17 mouse cellular contexts compared by ENCODE assay signal in the genomic region with DNA sequence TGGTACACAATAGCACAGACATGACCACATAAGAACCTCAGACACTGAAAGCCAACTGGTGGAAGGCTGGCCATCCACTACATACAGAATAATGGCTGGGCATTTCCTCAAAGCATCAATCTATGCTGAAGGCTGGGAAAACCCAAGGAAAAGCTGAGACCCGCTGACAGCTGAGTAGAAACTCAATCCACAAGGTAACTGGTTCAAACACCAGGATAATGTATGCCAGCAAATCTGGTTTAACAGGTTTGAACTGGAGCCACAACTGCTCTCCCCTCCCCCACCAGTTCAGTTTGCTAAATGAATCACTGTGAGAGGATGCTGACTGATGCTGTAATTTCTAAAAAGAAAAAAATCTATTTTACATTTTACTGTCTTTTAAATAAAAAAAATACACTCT.
DNase-seq lines count a peak whose midpoint lies in the region; ATAC-seq and TF ChIP-seq lines count a peak whose summit lies in the region.
"Had no signal": no experiment of that assay in that cellular context is flagged by ENCODE, and none has a peak within 500 bp of the region (broad histone marks: within the 10 kb centered on the region; RNA-seq: fewer than 3 reads in every experiment).

No protein-coding gene starts in this region.

- TF ChIP-seq EP300 in lung, postnatal 0 days (IDR thresholded peaks at IDR 0.05), result no peak

- WGBS in lung, postnatal 0 days, result 40% methylated on average over 1 of the region's 1 CpGs
- 61% methylated on average over 1 of the region's 1 CpGs for WGBS in lung, adult 2 months
- 41% methylated on average over 1 of the region's 1 CpGs for WGBS in stomach, embryonic 14.5 days
- WGBS in neural tube, embryonic 15.5 days, result 73% methylated on average over 1 of the region's 1 CpGs

- ATAC-seq in lung, postnatal 0 days, result no peak
- no peak; the same call in 1 of the 2 replicates for ATAC-seq in stomach, embryonic 14.5 days (ENCODE audit: insufficient number of reproducible peaks, insufficient read depth, low FRiP score, low read depth)
- no peak for ATAC-seq in neural tube, embryonic 15.5 days (ENCODE audit: low FRiP score)
- ATAC-seq: intestine, embryonic 16.5 days had no signal

- peak; percentile 29 for DNase-seq in lung, postnatal 0 days (ENCODE audit: low spot score)
- DNase-seq in lung, adult 2 months, result no peak
- peak; percentile 76 for DNase-seq in NIH3T3 (ENCODE audit: low read depth)
- peak; percentile 26 for DNase-seq in embryo, embryonic 11 days
- no peak for DNase-seq in right cerebral cortex, adult 2 months (ENCODE audit: low spot score in 2 of 2)
- no peak for DNase-seq in adrenal gland, postnatal 25 days
- DNase-seq: adrenal gland, postnatal 14 days; cerebellum, postnatal 36 days; gastrocnemius, postnatal 25 days; spleen, adult 18-20 months; thymus, adult 18-20 months had no signal

- no peaks in the 10 kb centered on the region for H3K9me3 ChIP-seq in lung, postnatal 0 days (ENCODE audit: low read length)
- H3K9me3 ChIP-seq in stomach, embryonic 14.5 days (ENCODE audit: control insufficient read depth, low read depth, low read length), result no peaks in the 10 kb centered on the region
- H3K9me3 ChIP-seq in neural tube, embryonic 15.5 days (replicated peaks), result no peaks in the 10 kb centered on the region
- H3K9me3 ChIP-seq: hindbrain, embryonic 13.5 days; neural tube, embryonic 13.5 days had no signal

- H3K27me3 ChIP-seq in lung, postnatal 0 days (replicated peaks; ENCODE audit: insufficient read depth, low read length), result no peaks in the 10 kb centered on the region
- H3K27me3 ChIP-seq in stomach, embryonic 14.5 days (ENCODE audit: control insufficient read depth, insufficient read depth, low read length), result no peaks in the 10 kb centered on the region
- H3K27me3 ChIP-seq in neural tube, embryonic 15.5 days (replicated peaks), result no peaks in the 10 kb centered on the region
- H3K27me3 ChIP-seq: hindbrain, embryonic 13.5 days; neural tube, embryonic 13.5 days had no signal

- TF ChIP-seq POLR2A in lung, adult 2 months (IDR thresholded peaks at IDR 0.05; ENCODE audit: borderline replicate concordance, extremely low read depth, low read depth, low read length), result no peak

- H3K36me3 ChIP-seq in lung, postnatal 0 days (ENCODE audit: insufficient read depth, low read length), result no peaks in the 10 kb centered on the region
- no peaks in the 10 kb centered on the region for H3K36me3 ChIP-seq in stomach, embryonic 14.5 days (ENCODE audit: control insufficient read depth, insufficient read depth, low read length)
- H3K36me3 ChIP-seq in neural tube, embryonic 15.5 days, result no peaks in the 10 kb centered on the region
- H3K36me3 ChIP-seq: hindbrain, embryonic 13.5 days; neural tube, embryonic 13.5 days had no signal

- no peak overlapping the region for H3K27ac ChIP-seq in lung, postnatal 0 days (ENCODE audit: low read length)
- H3K27ac ChIP-seq in stomach, embryonic 14.5 days (ENCODE audit: low read length), result peak overlapping the region; percentile 44; the same call in 1 of the 2 replicates
- no peak overlapping the region for H3K27ac ChIP-seq in neural tube, embryonic 15.5 days (replicated peaks)
- H3K27ac ChIP-seq: hindbrain, embryonic 13.5 days; neural tube, embryonic 13.5 days had no signal

- no peaks in the 10 kb centered on the region; the same call in 1 of the 2 replicates for H3K4me1 ChIP-seq in lung, postnatal 0 days (ENCODE audit: insufficient read depth, low read depth, low read length)
- peaks cover 3% of the 10 kb centered on the region for H3K4me1 ChIP-seq in lung, adult 2 months (ENCODE audit: control insufficient read depth, insufficient read depth, low read length)
- peaks cover 7% of the 10 kb centered on the region for H3K4me1 ChIP-seq in stomach, embryonic 14.5 days (ENCODE audit: control insufficient read depth, insufficient read depth, low read length)
- H3K4me1 ChIP-seq in neural tube, embryonic 15.5 days, result no peaks in the 10 kb centered on the region
- H3K4me1 ChIP-seq: hindbrain, embryonic 13.5 days; neural tube, embryonic 13.5 days had no signal

- no peak overlapping the region for H3K4me2 ChIP-seq in lung, postnatal 0 days (replicated peaks; ENCODE audit: low read depth, low read length)
- H3K4me2 ChIP-seq in stomach, embryonic 14.5 days (replicated peaks; ENCODE audit: low read depth, low read length), result no peak overlapping the region
- H3K4me2 ChIP-seq in neural tube, embryonic 15.5 days, result no peak overlapping the region
- H3K4me2 ChIP-seq: hindbrain, embryonic 13.5 days; neural tube, embryonic 13.5 days had no signal

- H3K9ac ChIP-seq in lung, postnatal 0 days (replicated peaks; ENCODE audit: low read depth), result no peak overlapping the region
- no peak overlapping the region for H3K9ac ChIP-seq in stomach, embryonic 14.5 days (replicated peaks; ENCODE audit: low read depth, low read length)
- no peak overlapping the region for H3K9ac ChIP-seq in neural tube, embryonic 15.5 days (replicated peaks)
- H3K9ac ChIP-seq: hindbrain, embryonic 13.5 days; neural tube, embryonic 13.5 days had no signal

- TF ChIP-seq CTCF in lung, postnatal 0 days (IDR thresholded peaks at IDR 0.05), result no peak
- TF ChIP-seq CTCF in lung, adult 2 months (IDR thresholded peaks at IDR 0.05; ENCODE audit: insufficient read depth, low read length), result no peak

- no peak overlapping the region for H3K4me3 ChIP-seq in lung, postnatal 0 days (ENCODE audit: low read depth, low read length)
- H3K4me3 ChIP-seq in lung, adult 2 months (replicated peaks; ENCODE audit: extremely low read depth, low read depth, low read length), result no peak overlapping the region
- H3K4me3 ChIP-seq in stomach, embryonic 14.5 days (ENCODE audit: low read depth, low read length), result no peak overlapping the region
- no peak overlapping the region for H3K4me3 ChIP-seq in neural tube, embryonic 15.5 days (replicated peaks)
- H3K4me3 ChIP-seq: erythroblast, embryonic 14.5 days; hindbrain, embryonic 13.5 days; neural tube, embryonic 13.5 days had no signal

Comparison
In these comparisons a context has a peak if more than half of its experiments do, and no peak if none do; other contexts are left out.
1. DNase-seq: peak in lung, postnatal 0 days (single experiment), NIH3T3 (single experiment) and embryo, embryonic 11 days (single experiment); none in lung, adult 2 months (single experiment), right cerebral cortex, adult 2 months (0 of 2) and adrenal gland, postnatal 25 days (single experiment).